Mouse (Mus musculus): ENCODE data around the gene Hist1h3b. TPM values are rescaled to one million over a fixed set of nuclear protein-coding genes. Genes with fewer than 3 reads are reported as not detected.
"Not testable (repeated sequence)": the region's sequence is repeated elsewhere in the genome, so short reads cannot be mapped to it uniquely, and the experiment has no call there.

The Hist1h3b gene
- polyA plus RNA-seq, 1 experiment from 2014 or later = 12.0 TPM

- H3K4me2 ChIP-seq = no peak overlapping the region
- no peaks in the 10 kb centered on the region for H3K9me3 ChIP-seq
- H3K27ac ChIP-seq = no peak overlapping the region
- H3K4me3 ChIP-seq = no peak overlapping the region
- no peaks in the 10 kb centered on the region for H3K36me3 ChIP-seq
- peaks cover 10% of the 10 kb centered on the region for H3K4me1 ChIP-seq
- H3K27me3 ChIP-seq = no peaks in the 10 kb centered on the region
- no peak for ATAC-seq (ENCODE audit: insufficient number of reproducible peaks, low FRiP score, low TSS enrichment, low read depth)
- no peak overlapping the region for H3K9ac ChIP-seq
- WGBS = 50% methylated on average over 5 of the region's 5 CpGs
Measured at GRCm38 (mm10) chr13:23768834-23769397, 16.8 kb downstream of the Hist1h3b start.

- not testable (repeated sequence) for H3K27me3 ChIP-seq; H3K9ac ChIP-seq; H3K4me3 ChIP-seq; H3K9me3 ChIP-seq; H3K4me2 ChIP-seq; H3K4me1 ChIP-seq; ATAC-seq (ENCODE audit: insufficient number of reproducible peaks, low FRiP score, low TSS enrichment, low read depth); H3K27ac ChIP-seq; H3K36me3 ChIP-seq
- whole genome bisulfite sequencing = 84% methylated on average over 2 of the region's 2 CpGs
Measured at GRCm38 (mm10) chr13:23769613-23770012, 17.5 kb downstream of the Hist1h3b start, which contains the start of gene Trim38. Gene Trim38, plus strand, starts transcription at chr13:23769913.

GRCm38 (mm10) chr13:23772561-23773313 is 20.7 kb downstream of the Hist1h3b start:
- Histone ChIP-seq H3K27me3 (no peaks in the 10 kb centered on the region), H3K4me1 (0 out of 2 replicates have a peak, but pooled peaks cover 3% of the 10 kb centered on the region), H3K9ac (no peak overlapping the region), H3K4me3 (no peak overlapping the region), H3K4me2 (peak overlapping the region; percentile 29), H3K36me3 (no peaks in the 10 kb centered on the region), H3K9me3 (no peaks in the 10 kb centered on the region), H3K27ac (no peak overlapping the region)
- 24% methylated on average over 21 of the region's 21 CpGs for WGBS
- ATAC-seq (ENCODE audit: insufficient number of reproducible peaks, low FRiP score, low TSS enrichment, low read depth) = no peak

GRCm38 (mm10) chr13:23778339-23778738 is 26.3 kb downstream of the Hist1h3b start:
- 88% methylated on average over 7 of the region's 7 CpGs for WGBS

GRCm38 (mm10) chr13:23779025-23779424 is 27.0 kb downstream of the Hist1h3b start:
- H3K9ac ChIP-seq = no peak overlapping the region
- no peak overlapping the region for H3K27ac ChIP-seq
- no peaks in the 10 kb centered on the region for H3K9me3 ChIP-seq
- no peak overlapping the region for H3K4me2 ChIP-seq
- H3K36me3 ChIP-seq = no peaks in the 10 kb centered on the region
- H3K4me3 ChIP-seq = no peak overlapping the region
- H3K27me3 ChIP-seq = no peaks in the 10 kb centered on the region
- ATAC-seq (ENCODE audit: insufficient number of reproducible peaks, low FRiP score, low TSS enrichment, low read depth) = no peak
- 79% methylated on average over 4 of the region's 4 CpGs for WGBS
- H3K4me1 ChIP-seq = no peaks in the 10 kb centered on the region

More at GRCm38 (mm10) chr13:23778339-23778738, 26.3 kb downstream of the Hist1h3b start:
- H3K4me1 ChIP-seq = no peaks in the 10 kb centered on the region
- no peak overlapping the region for H3K27ac ChIP-seq
- no peaks in the 10 kb centered on the region for H3K36me3 ChIP-seq
- no peak overlapping the region for H3K4me2 ChIP-seq
- H3K9me3 ChIP-seq = no peaks in the 10 kb centered on the region
- H3K4me3 ChIP-seq = no peak overlapping the region
- no peak overlapping the region for H3K9ac ChIP-seq
- ATAC-seq (ENCODE audit: insufficient number of reproducible peaks, low FRiP score, low TSS enrichment, low read depth) = no peak
- no peaks in the 10 kb centered on the region for H3K27me3 ChIP-seq

GRCm38 (mm10) chr13:23792520-23792919 is 40.5 kb downstream of the Hist1h3b start:
- no peak overlapping the region for H3K9ac ChIP-seq
- 42% methylated on average over 2 of the region's 2 CpGs for WGBS
- H3K36me3 ChIP-seq = no peaks in the 10 kb centered on the region
- H3K4me1 ChIP-seq = no peaks in the 10 kb centered on the region
- no peak overlapping the region for H3K4me2 ChIP-seq
- no peak for ATAC-seq (ENCODE audit: insufficient number of reproducible peaks, low FRiP score, low TSS enrichment, low read depth)
- H3K4me3 ChIP-seq = no peak overlapping the region
- H3K9me3 ChIP-seq = no peaks in the 10 kb centered on the region
- no peak overlapping the region for H3K27ac ChIP-seq
- no peaks in the 10 kb centered on the region for H3K27me3 ChIP-seq

- no peak overlapping the region for H3K4me3 ChIP-seq
- H3K36me3 ChIP-seq = no peaks in the 10 kb centered on the region
- ATAC-seq (ENCODE audit: insufficient number of reproducible peaks, low FRiP score, low TSS enrichment, low read depth) = no peak
- no peaks in the 10 kb centered on the region; the same call in 1 of the 2 replicates for H3K4me1 ChIP-seq
- no peaks in the 10 kb centered on the region for H3K27me3 ChIP-seq
- H3K9ac ChIP-seq = no peak overlapping the region
- no peaks in the 10 kb centered on the region for H3K9me3 ChIP-seq
- no peak overlapping the region for H3K4me2 ChIP-seq
- H3K27ac ChIP-seq = no peak overlapping the region
- WGBS = 59% methylated on average over 5 of the region's 5 CpGs
Measured at GRCm38 (mm10) chr13:23799405-23799804, 47.3 kb downstream of the Hist1h3b start.

Small RNAs within 50 kb of the gene (microRNA-seq; reads per million reads assigned to microRNA genes)
- gene Gm44314 = not detected
- gene Gm44484 = not detected

Other genes with a start within 250 kb of the Hist1h3b start
- 4.8 and 6.3 TPM in 2 replicates for gene Hist1h4h, start 221.2 kb upstream of the Hist1h3b start, polyA plus RNA-seq (2015; fragmentation: Nextera tagmentation; extraction: Ambion mirVana)
- 4.1 and 7.5 TPM in 2 replicates for gene Hist1h2af, start 218.4 kb upstream of the Hist1h3b start, polyA plus RNA-seq (2015; fragmentation: Nextera tagmentation; extraction: Ambion mirVana)
- gene Hist1h3g, start 216.8 kb upstream of the Hist1h3b start, polyA plus RNA-seq (2015; fragmentation: Nextera tagmentation; extraction: Ambion mirVana) = 3.4 and 5.4 TPM in 2 replicates
- 0.77 and 0.83 TPM in 2 replicates for gene Hist1h2bh, start 208.9 kb upstream of the Hist1h3b start, polyA plus RNA-seq (2015; fragmentation: Nextera tagmentation; extraction: Ambion mirVana)
- 1.1 TPM in 1 of 2 replicates, not detected in the other for gene Hist1h3f, start 208.2 kb upstream of the Hist1h3b start, polyA plus RNA-seq (2015; fragmentation: Nextera tagmentation; extraction: Ambion mirVana)
- 0.65 and 0.95 TPM in 2 replicates for gene Hist1h4f, start 200.6 kb upstream of the Hist1h3b start, polyA plus RNA-seq (2015; fragmentation: Nextera tagmentation; extraction: Ambion mirVana)
- gene Hist1h1d, start 199.0 kb upstream of the Hist1h3b start, polyA plus RNA-seq (2015; fragmentation: Nextera tagmentation; extraction: Ambion mirVana) = 0.32 and 0.51 TPM in 2 replicates
- gene Hist1h3e, start 189.9 kb upstream of the Hist1h3b start, polyA plus RNA-seq (2015; fragmentation: Nextera tagmentation; extraction: Ambion mirVana) = 2.1 and 4.8 TPM in 2 replicates
- gene Hist1h2ae, start 181.0 kb upstream of the Hist1h3b start, polyA plus RNA-seq (2015; fragmentation: Nextera tagmentation; extraction: Ambion mirVana) = 68.7 and 88.5 TPM in 2 replicates
- 5.5 and 6.0 TPM in 2 replicates for gene Hist1h2bg, start 180.9 kb upstream of the Hist1h3b start, polyA plus RNA-seq (2015; fragmentation: Nextera tagmentation; extraction: Ambion mirVana)
- gene Hist1h2bf, start 178.1 kb upstream of the Hist1h3b start, polyA plus RNA-seq (2015; fragmentation: Nextera tagmentation; extraction: Ambion mirVana) = 2.9 and 5.8 TPM in 2 replicates
- 0.89 and 2.3 TPM in 2 replicates for gene Hist1h2ad, start 177.9 kb upstream of the Hist1h3b start, polyA plus RNA-seq (2015; fragmentation: Nextera tagmentation; extraction: Ambion mirVana)
- gene Hist1h3d, start 176.5 kb upstream of the Hist1h3b start, polyA plus RNA-seq (2015; fragmentation: Nextera tagmentation; extraction: Ambion mirVana) = 5.8 and 6.5 TPM in 2 replicates
- 75.2 and 108 TPM in 2 replicates for gene Hist1h4d, start 170.7 kb upstream of the Hist1h3b start, polyA plus RNA-seq (2015; fragmentation: Nextera tagmentation; extraction: Ambion mirVana)
- 1.9 and 2.1 TPM in 2 replicates for gene Hist1h2be, start 131.1 kb upstream of the Hist1h3b start, polyA plus RNA-seq (2015; fragmentation: Nextera tagmentation; extraction: Ambion mirVana)
- gene Hist1h1e, start 129.7 kb upstream of the Hist1h3b start, polyA plus RNA-seq (2015; fragmentation: Nextera tagmentation; extraction: Ambion mirVana) = 17.2 and 18.2 TPM in 2 replicates
- gene Hist1h2ac, start 68.3 kb upstream of the Hist1h3b start, polyA plus RNA-seq (2015; fragmentation: Nextera tagmentation; extraction: Ambion mirVana) = 0.76 and 0.78 TPM in 2 replicates
- 47.2 and 57.0 TPM in 2 replicates for gene Hist1h2bc, start 68.1 kb upstream of the Hist1h3b start, polyA plus RNA-seq (2015; fragmentation: Nextera tagmentation; extraction: Ambion mirVana)
- 0.20 TPM in 1 of 2 replicates, not detected in the other for gene Hist1h1t, start 56.5 kb upstream of the Hist1h3b start, polyA plus RNA-seq (2015; fragmentation: Nextera tagmentation; extraction: Ambion mirVana)
- gene Hist1h4c, start 53.8 kb upstream of the Hist1h3b start, polyA plus RNA-seq (2015; fragmentation: Nextera tagmentation; extraction: Ambion mirVana) = 3.2 and 4.0 TPM in 2 replicates
- gene Hfe, start 41.4 kb upstream of the Hist1h3b start, polyA plus RNA-seq (2015; fragmentation: Nextera tagmentation; extraction: Ambion mirVana) = 7.3 and 10.3 TPM in 2 replicates
- gene Hist1h1c, start 13.5 kb upstream of the Hist1h3b start, polyA plus RNA-seq (2015; fragmentation: Nextera tagmentation; extraction: Ambion mirVana) = 28.0 and 31.1 TPM in 2 replicates
- gene Hist1h3c, start 6.7 kb upstream of the Hist1h3b start, polyA plus RNA-seq (2015; fragmentation: Nextera tagmentation; extraction: Ambion mirVana) = 5.8 and 6.6 TPM in 2 replicates
- gene Hist1h2bb, start 5.5 kb upstream of the Hist1h3b start, polyA plus RNA-seq (2015; fragmentation: Nextera tagmentation; extraction: Ambion mirVana) = 2.0 and 2.1 TPM in 2 replicates
- 23.3 and 37.2 TPM in 2 replicates for gene Hist1h2ab, start 1.1 kb upstream of the Hist1h3b start, polyA plus RNA-seq (2015; fragmentation: Nextera tagmentation; extraction: Ambion mirVana)
- gene Hist1h4b, start 4.7 kb downstream of the Hist1h3b start, polyA plus RNA-seq (2015; fragmentation: Nextera tagmentation; extraction: Ambion mirVana) = 4.1 and 4.5 TPM in 2 replicates
- 0.33 and 0.60 TPM in 2 replicates for gene Hist1h4a, start 9.0 kb downstream of the Hist1h3b start, polyA plus RNA-seq (2015; fragmentation: Nextera tagmentation; extraction: Ambion mirVana)
- 3.1 and 7.2 TPM in 2 replicates for gene Hist1h3a, start 10.1 kb downstream of the Hist1h3b start, polyA plus RNA-seq (2015; fragmentation: Nextera tagmentation; extraction: Ambion mirVana)
- 0.74 and 2.1 TPM in 2 replicates for gene Hist1h1a, start 11.4 kb downstream of the Hist1h3b start, polyA plus RNA-seq (2015; fragmentation: Nextera tagmentation; extraction: Ambion mirVana)
- gene Trim38, start 17.6 kb downstream of the Hist1h3b start, polyA plus RNA-seq (2015; fragmentation: Nextera tagmentation; extraction: Ambion mirVana) = not detected in 2 replicates
- not detected in 2 replicates for gene Slc17a2, start 54.7 kb downstream of the Hist1h3b start, polyA plus RNA-seq (2015; fragmentation: Nextera tagmentation; extraction: Ambion mirVana)
- 0.27 and 0.61 TPM in 2 replicates for gene Slc17a3, start 87.2 kb downstream of the Hist1h3b start, polyA plus RNA-seq (2015; fragmentation: Nextera tagmentation; extraction: Ambion mirVana)
- gene Slc17a1, start 115.5 kb downstream of the Hist1h3b start, polyA plus RNA-seq (2015; fragmentation: Nextera tagmentation; extraction: Ambion mirVana) = not detected in 2 replicates
- gene Slc17a4, start 162.7 kb downstream of the Hist1h3b start, polyA plus RNA-seq (2015; fragmentation: Nextera tagmentation; extraction: Ambion mirVana) = not detected in 2 replicates
- gene Hist1h2ba, start 181.9 kb downstream of the Hist1h3b start, polyA plus RNA-seq (2015; fragmentation: Nextera tagmentation; extraction: Ambion mirVana) = not detected in 2 replicates
- gene Hist1h2aa, start 182.2 kb downstream of the Hist1h3b start, polyA plus RNA-seq (2015; fragmentation: Nextera tagmentation; extraction: Ambion mirVana) = not detected in 2 replicates
- not detected in 2 replicates for gene Scgn, start 238.9 kb downstream of the Hist1h3b start, polyA plus RNA-seq (2015; fragmentation: Nextera tagmentation; extraction: Ambion mirVana)

All from limb, embryonic 15.5 days (tissue).